Mouse (Mus musculus): ENCODE results near the gene Sema4b. TPM values are rescaled to one million over a fixed set of nuclear protein-coding genes. Genes with fewer than 3 reads are reported as not detected.

The Sema4b gene
- total RNA-seq, 1 experiment: 50.1 TPM

DNA sequence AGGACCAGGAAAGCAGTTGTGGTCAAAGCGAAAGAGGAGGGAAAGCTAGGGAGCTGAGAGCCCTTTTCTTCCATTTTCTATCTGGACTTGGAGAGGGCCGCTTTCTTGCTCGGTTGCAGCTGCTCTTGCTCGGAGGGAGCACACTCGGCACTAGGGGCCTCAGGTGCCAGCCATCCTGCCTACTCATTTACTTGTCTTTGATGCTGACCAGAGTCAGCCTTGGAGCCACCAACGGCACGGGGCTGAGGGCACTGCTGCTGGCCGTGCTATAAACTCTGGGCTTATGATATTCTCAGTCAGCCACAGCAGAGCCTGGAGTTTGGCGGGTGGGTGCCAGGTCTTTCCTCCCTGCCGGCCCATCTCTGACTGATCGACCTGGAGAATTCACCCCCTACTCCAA is 12.2 kb downstream of the Sema4b start:
- peak overlapping the region; percentile 85 for H3K9ac ChIP-seq (ENCODE audit: insufficient read depth, low read depth, low read length, poor library complexity, severe bottlenecking)

DNA sequence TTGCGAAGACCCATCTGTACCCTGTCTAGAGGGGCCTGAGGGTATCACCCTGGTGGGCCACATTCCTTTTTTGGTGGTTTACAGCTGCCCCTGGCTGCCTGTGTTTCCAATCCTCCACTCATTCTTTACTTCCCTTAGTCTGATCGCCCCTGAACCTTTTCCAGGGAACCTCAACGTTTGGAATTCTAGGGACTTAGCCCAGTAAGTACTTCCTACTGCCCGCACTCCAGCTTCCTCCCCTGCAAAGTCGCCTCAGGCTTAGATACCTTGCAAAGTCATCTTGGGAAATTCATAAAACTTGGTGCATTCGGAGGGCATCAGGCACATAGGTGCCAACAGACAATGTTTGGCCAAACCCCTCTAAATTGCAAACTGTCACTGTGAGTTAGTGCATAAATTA is 12.6 kb downstream of the Sema4b start:
- in situ Hi-C loops (cut with MboI; ENCODE audit: low sequenced_read_pairs in 2 of 2, unreplicated experiment in 2 of 2): no loop called here
- TF ChIP-seq MAFK (IDR thresholded peaks at IDR 0.05; ENCODE audit: insufficient read depth, low read depth, low read length) (no peak), HCFC1 (IDR thresholded peaks at IDR 0.05; ENCODE audit: borderline replicate concordance, insufficient read depth, low read length) (no peak), ZC3H11A (IDR thresholded peaks at IDR 0.05; ENCODE audit: borderline replicate concordance, low read depth, low read length) (no peak), CHD2 (IDR thresholded peaks at IDR 0.05; ENCODE audit: low read depth, low read length) (no peak), ZNF384 (IDR thresholded peaks at IDR 0.05; ENCODE audit: low read depth, low read length) (no peak)
- no peak for DNase-seq (ENCODE audit: low read depth, low spot score)
- H3K27ac ChIP-seq (ENCODE audit: insufficient read depth, low read depth, low read length, poor library complexity, severe bottlenecking): no peak overlapping the region; the same call in 1 of the 2 replicates
- peak overlapping the region; percentile 85 for H3K9ac ChIP-seq (ENCODE audit: insufficient read depth, low read depth, low read length, poor library complexity, severe bottlenecking)
- H3K36me3 ChIP-seq (ENCODE audit: control insufficient read depth, insufficient read depth, low read length, poor library complexity, severe bottlenecking): peaks cover 29% of the 10 kb centered on the region
- no peaks in the 10 kb centered on the region for H3K9me3 ChIP-seq (ENCODE audit: control insufficient read depth, insufficient read depth, low read depth, low read length)
- H3K4me1 ChIP-seq (ENCODE audit: control insufficient read depth in 2 of 2, insufficient read depth in 2 of 2, low read length in 2 of 2, poor library complexity in 1 of 2): peaks cover 10 to 39% of the 10 kb centered on the region in 2 experiments
- H3K4me3 ChIP-seq (ENCODE audit: insufficient read depth in 1 of 2, low read depth in 1 of 2, low read length in 2 of 2, poor library complexity in 1 of 2, severe bottlenecking in 1 of 2): peak overlapping the region; percentile 92 to 96

More for the DNA sequence above, 12.2 kb downstream of the Sema4b start:
- Histone ChIP-seq H3K4me3 (ENCODE audit: insufficient read depth in 1 of 2, low read depth in 1 of 2, low read length in 2 of 2, poor library complexity in 1 of 2, severe bottlenecking in 1 of 2) (peak overlapping the region; percentile 92 to 96), H3K9me3 (ENCODE audit: control insufficient read depth, insufficient read depth, low read depth, low read length) (no peaks in the 10 kb centered on the region), H3K36me3 (ENCODE audit: control insufficient read depth, insufficient read depth, low read length, poor library complexity, severe bottlenecking) (peaks cover 27% of the 10 kb centered on the region), H3K4me1 (ENCODE audit: control insufficient read depth in 2 of 2, insufficient read depth in 2 of 2, low read length in 2 of 2, poor library complexity in 1 of 2) (peaks cover 10 to 40% of the 10 kb centered on the region in 2 experiments), H3K27ac (ENCODE audit: insufficient read depth, low read depth, low read length, poor library complexity, severe bottlenecking) (peak overlapping the region; percentile 92)
- DNase-seq (ENCODE audit: low read depth, low spot score): no peak
- no peak for TF ChIP-seq MAFK (IDR thresholded peaks at IDR 0.05; ENCODE audit: insufficient read depth, low read depth, low read length)
- in situ Hi-C loops (cut with MboI; ENCODE audit: low sequenced_read_pairs in 2 of 2, unreplicated experiment in 2 of 2): no loop called here

DNA sequence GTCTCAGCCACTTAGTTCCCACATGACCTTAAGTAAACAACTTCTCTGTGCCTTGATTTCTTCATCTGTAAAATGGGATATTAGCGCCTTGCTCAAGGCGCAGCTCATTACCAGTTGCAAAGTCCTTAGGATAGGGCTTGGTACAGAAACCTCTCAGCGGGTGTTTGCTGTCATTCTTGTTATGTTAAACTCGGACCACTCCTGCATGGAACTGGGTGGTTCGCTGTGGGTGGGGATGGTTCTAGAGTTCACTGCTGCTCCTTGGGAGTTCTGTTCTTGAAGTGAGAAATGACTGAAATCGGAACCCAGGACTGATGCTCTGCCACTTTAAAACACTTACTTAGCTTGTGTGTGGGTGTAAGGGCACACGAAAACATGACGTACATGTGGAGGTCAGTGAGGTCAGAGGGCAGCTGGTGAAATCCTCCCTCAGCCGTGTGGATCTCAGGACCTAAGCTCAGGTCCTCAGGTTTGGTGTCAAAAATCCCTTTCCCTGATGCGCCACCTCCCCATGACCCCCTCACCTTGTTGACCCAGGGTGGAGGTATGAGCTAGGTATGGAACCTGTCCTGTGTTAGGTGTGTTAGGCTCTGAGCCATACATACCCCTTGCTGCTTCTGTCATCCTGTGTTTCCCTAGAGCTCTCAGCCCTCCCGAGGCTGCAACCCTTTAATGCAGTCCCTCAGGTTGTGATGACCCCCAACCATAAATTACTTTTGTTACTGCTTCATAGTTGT is 13.4 kb downstream of the Sema4b start:
- H3K36me3 ChIP-seq (ENCODE audit: control insufficient read depth, insufficient read depth, low read length, poor library complexity, severe bottlenecking): peaks cover 30% of the 10 kb centered on the region
- DNase-seq (ENCODE audit: low read depth, low spot score): peak; percentile 74
- H3K4me3 ChIP-seq (ENCODE audit: insufficient read depth in 1 of 2, low read depth in 1 of 2, low read length in 2 of 2, poor library complexity in 1 of 2, severe bottlenecking in 1 of 2): peak overlapping the region; percentile 92 to 96
- in situ Hi-C loops (cut with MboI; ENCODE audit: low sequenced_read_pairs in 2 of 2, unreplicated experiment in 2 of 2): no loop called here
- no peak for TF ChIP-seq ZNF384 (IDR thresholded peaks at IDR 0.05; ENCODE audit: low read depth, low read length)
- no peak for TF ChIP-seq ZC3H11A (IDR thresholded peaks at IDR 0.05; ENCODE audit: borderline replicate concordance, low read depth, low read length)
- no peak for TF ChIP-seq HCFC1 (IDR thresholded peaks at IDR 0.05; ENCODE audit: borderline replicate concordance, insufficient read depth, low read length)
- no peak for TF ChIP-seq MAFK (IDR thresholded peaks at IDR 0.05; ENCODE audit: insufficient read depth, low read depth, low read length)
- no peak for TF ChIP-seq CHD2 (IDR thresholded peaks at IDR 0.05; ENCODE audit: low read depth, low read length)
- peaks cover 12 to 39% of the 10 kb centered on the region in 2 experiments for H3K4me1 ChIP-seq (ENCODE audit: control insufficient read depth in 2 of 2, insufficient read depth in 2 of 2, low read length in 2 of 2, poor library complexity in 1 of 2)
- no peaks in the 10 kb centered on the region for H3K9me3 ChIP-seq (ENCODE audit: control insufficient read depth, insufficient read depth, low read depth, low read length)
- peak overlapping the region; percentile 28; the same call in 1 of the 2 replicates for H3K9ac ChIP-seq (ENCODE audit: insufficient read depth, low read depth, low read length, poor library complexity, severe bottlenecking)
- peak overlapping the region; percentile 22; the same call in 1 of the 2 replicates for H3K27ac ChIP-seq (ENCODE audit: insufficient read depth, low read depth, low read length, poor library complexity, severe bottlenecking)

DNA sequence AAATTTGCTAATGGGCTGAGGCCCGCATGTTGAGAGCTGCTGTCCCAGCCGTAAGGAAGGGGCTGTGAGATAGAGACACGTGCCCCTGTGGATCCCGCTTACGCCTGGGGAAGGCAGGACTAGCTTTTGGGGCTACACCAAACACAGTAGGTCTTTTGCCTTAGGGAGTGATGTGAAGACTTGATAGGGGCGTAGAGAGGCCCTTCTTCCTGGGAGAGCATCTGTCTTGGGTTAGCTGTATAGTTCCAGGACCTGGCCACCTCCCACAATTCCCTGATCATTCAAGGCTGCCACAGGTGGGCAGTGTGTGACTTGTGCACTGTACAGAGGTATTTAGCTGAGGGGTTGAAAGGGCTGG is 13.9 kb downstream of the Sema4b start:
- no peak for DNase-seq (ENCODE audit: low read depth, low spot score)
- peaks cover 12 to 41% of the 10 kb centered on the region in 2 experiments for H3K4me1 ChIP-seq (ENCODE audit: control insufficient read depth in 2 of 2, insufficient read depth in 2 of 2, low read length in 2 of 2, poor library complexity in 1 of 2)
- no peak for TF ChIP-seq CHD2 (IDR thresholded peaks at IDR 0.05; ENCODE audit: low read depth, low read length)
- no peak for TF ChIP-seq ZNF384 (IDR thresholded peaks at IDR 0.05; ENCODE audit: low read depth, low read length)
- no peak for TF ChIP-seq HCFC1 (IDR thresholded peaks at IDR 0.05; ENCODE audit: borderline replicate concordance, insufficient read depth, low read length)
- no peak for TF ChIP-seq ZC3H11A (IDR thresholded peaks at IDR 0.05; ENCODE audit: borderline replicate concordance, low read depth, low read length)
- TF ChIP-seq MAFK (IDR thresholded peaks at IDR 0.05; ENCODE audit: insufficient read depth, low read depth, low read length): no peak
- in situ Hi-C loops (cut with MboI; ENCODE audit: low sequenced_read_pairs in 2 of 2, unreplicated experiment in 2 of 2): no loop called here
- H3K36me3 ChIP-seq (ENCODE audit: control insufficient read depth, insufficient read depth, low read length, poor library complexity, severe bottlenecking): peaks cover 30% of the 10 kb centered on the region
- H3K9ac ChIP-seq (ENCODE audit: insufficient read depth, low read depth, low read length, poor library complexity, severe bottlenecking): peak overlapping the region; percentile 28
- peak overlapping the region in 1 of 2 experiments; percentile 96; a peak in 3 of 4 replicates for H3K4me3 ChIP-seq (ENCODE audit: insufficient read depth in 1 of 2, low read depth in 1 of 2, low read length in 2 of 2, poor library complexity in 1 of 2, severe bottlenecking in 1 of 2)
- H3K27ac ChIP-seq (ENCODE audit: insufficient read depth, low read depth, low read length, poor library complexity, severe bottlenecking): no peak overlapping the region; the same call in 1 of the 2 replicates
- H3K9me3 ChIP-seq (ENCODE audit: control insufficient read depth, insufficient read depth, low read depth, low read length): no peaks in the 10 kb centered on the region
